Mouse (Mus musculus) liver, embryonic 14.5 days (tissue): Measurements from ENCODE around the gene Fryl. TPM values are rescaled to one million over a fixed set of nuclear protein-coding genes. Genes with fewer than 3 reads are reported as not detected.

ENCODE experiments used
- ATAC-seq: fragments of 200-750 bp; cut with Nextera tagmentation; 2 replicates; pipeline ENCODE4 v1.8.0; 2017; ENCODE audit warnings: moderate number of reproducible peaks, mild to moderate bottlenecking, moderate library complexity; ENCODE audit not compliant: insufficient read depth
- DNase-seq, 3 experiments: peaks; one replicate each; pipeline ENCODE4 v3.0.0-alpha.2; 2012 to 2013; ENCODE audit warnings: low read depth in 3 of 3, low spot score in 3 of 3
- H3K27ac ChIP-seq: fragments of 300-500 bp; sonication (generic); 2 replicates; pipeline ENCODE4 v1.5.1; 2014; ENCODE audit warnings: moderate library complexity, mild to moderate bottlenecking, control low read depth, inconsistent platforms
- H3K27me3 ChIP-seq: fragments of 300-500 bp; sonication (generic); 2 replicates; pipeline ENCODE4 v1.6.1; 2014; ENCODE audit warnings: mild to moderate bottlenecking, low read length, moderate library complexity; ENCODE audit not compliant: control insufficient read depth, insufficient read depth
- H3K36me3 ChIP-seq: fragments of 300-500 bp; sonication (generic); replicated peaks from 2 replicates; pipeline ENCODE4 v1.6.1; 2014; ENCODE audit warnings: low read depth; ENCODE audit not compliant: control insufficient read depth, insufficient read depth
- H3K4me1 ChIP-seq, 2 experiments: fragments of 200-500 bp in 1 of 2; fragments of 300-500 bp in 1 of 2; sonication (generic) in 1 of 2; replicated peaks; 2 replicates each; pipeline ENCODE4 v1.6.1; 2012 to 2014; ENCODE audit warnings: antibody characterized with exemption in 1 of 2, inconsistent platforms in 1 of 2, low read length in 1 of 2; ENCODE audit not compliant: control insufficient read depth in 2 of 2, insufficient read depth in 2 of 2
- H3K4me2 ChIP-seq: fragments of 300-500 bp; sonication (generic); 2 replicates; pipeline ENCODE4 v1.6.1; 2014; ENCODE audit warnings: low read depth, mild to moderate bottlenecking, control low read depth, moderate library complexity
- H3K4me3 ChIP-seq, 2 experiments: fragments of 200-500 bp in 1 of 2; fragments of 300-500 bp in 1 of 2; sonication (generic) in 1 of 2; 2 replicates each; pipeline ENCODE4 v1.5.1; 2012 to 2014; ENCODE audit warnings: low read depth in 2 of 2, low read length in 2 of 2, mild to moderate bottlenecking in 2 of 2, control low read depth in 1 of 2, inconsistent platforms in 1 of 2, moderate library complexity in 1 of 2; ENCODE audit not compliant: insufficient read depth in 1 of 2
- H3K9ac ChIP-seq: fragments of 300-500 bp; sonication (generic); replicated peaks from 2 replicates; pipeline ENCODE4 v1.6.1; 2014; ENCODE audit warnings: mild to moderate bottlenecking, control low read depth, moderate library complexity
- H3K9me3 ChIP-seq: fragments of 300-500 bp; sonication (generic); 2 replicates; pipeline ENCODE4 v1.6.1; 2016; ENCODE audit warnings: low read length, mixed read lengths; ENCODE audit not compliant: control insufficient read depth
- CTCF ChIP-seq: IDR thresholded peaks from 2 replicates; pipeline ENCODE4 v1.5.1; 2016; ENCODE audit warnings: antibody characterized with exemption, low read depth, control low read depth
- EP300 ChIP-seq: IDR thresholded peaks from 2 replicates; pipeline ENCODE4 v1.6.1; 2016; ENCODE audit warnings: antibody characterized with exemption, low read depth
- WGBS: fragments of 180-500 bp; shearing (Covaris S2); extraction: QIAGEN DNeasy Blood & Tissue Kit; methylation state at CpG from one replicate; pipeline ENCODE4 v1.1.7; 2014; ENCODE audit not compliant: insufficient replicate concordance; 5-methylcytosine and 5-hydroxymethylcytosine counted together
- polyA plus RNA-seq, 2 experiments: library from polyadenylated mRNA; depleted of rRNA in 1 of 2; stranded (reverse) in 1 of 2; unstranded in 1 of 2; fragments of >200 nt; fragmentation: Nextera tagmentation in 1 of 2; extraction: Ambion mirVana in 1 of 2; gene quantifications; 2 replicates each; pipeline versions ENCODE4 v1.2.1 to v1.2.3; 2012 to 2014

Fryl gene
- polyA plus RNA-seq, 2 experiments: 22.1 to 41.8 TPM

- no peak for TF ChIP-seq CTCF
- no peak for DNase-seq
- Histone ChIP-seq H3K4me2 (no peak overlapping the region), H3K27ac (no peak overlapping the region), H3K9ac (no peak overlapping the region), H3K36me3 (peaks cover 6% of the 10 kb centered on the region), H3K4me1 (peaks cover 5% of the 10 kb centered on the region in 2 experiments; a peak in 3 of 4 replicates), H3K4me3 (no peak overlapping the region), H3K9me3 (no peaks in the 10 kb centered on the region), H3K27me3 (no peaks in the 10 kb centered on the region)
- no peak for ATAC-seq
- WGBS: 77% methylated on average over 9 of the region's 9 CpGs
These were observed 74.2 kb downstream of the Fryl start for GRCm38 (mm10) chr5:73182191-73182590.

- Histone ChIP-seq H3K36me3 (no peaks in the 10 kb centered on the region; the same call in none of the 2 replicates), H3K27ac (no peak overlapping the region), H3K4me1 (peaks cover under 1% of the 10 kb centered on the region in 2 experiments; a peak in 1 of 4 replicates), H3K27me3 (no peaks in the 10 kb centered on the region), H3K4me2 (no peak overlapping the region), H3K9ac (no peak overlapping the region), H3K9me3 (no peaks in the 10 kb centered on the region), H3K4me3 (no peak overlapping the region)
- WGBS: 85% methylated on average over 4 of the region's 4 CpGs
- no peak for DNase-seq
- no peak for ATAC-seq
- no peak for TF ChIP-seq CTCF
These were observed 80.1 kb downstream of the Fryl start for GRCm38 (mm10) chr5:73176294-73176693.

- Histone ChIP-seq H3K4me3 (no peak overlapping the region), H3K9ac (no peak overlapping the region), H3K9me3 (no peaks in the 10 kb centered on the region), H3K4me2 (no peak overlapping the region), H3K27ac (no peak overlapping the region), H3K27me3 (no peaks in the 10 kb centered on the region), H3K36me3 (no peaks in the 10 kb centered on the region; the same call in none of the 2 replicates), H3K4me1 (peaks cover 4 to 5% of the 10 kb centered on the region in 2 experiments; a peak in 3 of 4 replicates)
- no peak for TF ChIP-seq EP300
- no peak for TF ChIP-seq CTCF
- no peak for ATAC-seq
- WGBS: 83% methylated on average over 12 of the region's 12 CpGs
- DNase-seq: no peak
These were observed 80.9 kb downstream of the Fryl start for GRCm38 (mm10) chr5:73175377-73176147.

GRCm38 (mm10) chr5:73171876-73172480 lies 84.4 kb downstream of the Fryl start:
- Histone ChIP-seq H3K27ac (no peak overlapping the region), H3K9me3 (no peaks in the 10 kb centered on the region), H3K36me3 (no peaks in the 10 kb centered on the region), H3K4me1 (peaks cover 4 to 5% of the 10 kb centered on the region in 2 experiments; a peak in 3 of 4 replicates), H3K4me3 (no peak overlapping the region), H3K9ac (no peak overlapping the region), H3K4me2 (no peak overlapping the region), H3K27me3 (no peaks in the 10 kb centered on the region)
- TF ChIP-seq CTCF (no peak), EP300 (no peak)
- WGBS: 75% methylated on average over 12 of the region's 12 CpGs
- ATAC-seq (no peak), DNase-seq (no peak)

- Histone ChIP-seq H3K9me3 (no peaks in the 10 kb centered on the region), H3K27ac (no peak overlapping the region), H3K27me3 (no peaks in the 10 kb centered on the region), H3K4me1 (peaks cover 4 to 5% of the 10 kb centered on the region in 2 experiments; a peak in 3 of 4 replicates), H3K9ac (no peak overlapping the region), H3K4me3 (no peak overlapping the region), H3K4me2 (no peak overlapping the region), H3K36me3 (no peaks in the 10 kb centered on the region)
- no peak for ATAC-seq
- WGBS: 73% methylated on average over 1 of the region's 1 CpGs
- DNase-seq: no peak
- no peak for TF ChIP-seq CTCF
- TF ChIP-seq EP300: no peak
These were observed 85.2 kb downstream of the Fryl start for GRCm38 (mm10) chr5:73171203-73171602.
